Mouse (Mus musculus) testis, postnatal 14 days (tissue): ENCODE data around the gene March8.

Experiments
- DNase-seq: peaks from one replicate; pipeline ENCODE4 v3.0.0; 2021; ENCODE audit warnings: low spot score

The March8 gene

GRCm38 (mm10) chr6:116371500-116371899 is 33.7 kb downstream of the March8 start:
- no peak for DNase-seq

- no peak for DNase-seq
Measured at GRCm38 (mm10) chr6:116374136-116374535, 36.3 kb downstream of the March8 start.

GRCm38 (mm10) chr6:116374618-116375017 is 36.8 kb downstream of the March8 start:
- no peak for DNase-seq

- no peak for DNase-seq
Measured at GRCm38 (mm10) chr6:116378892-116379291, 41.1 kb downstream of the March8 start.

GRCm38 (mm10) chr6:116380157-116380556 is 42.3 kb downstream of the March8 start:
- no peak for DNase-seq

- no peak for DNase-seq
Measured at GRCm38 (mm10) chr6:116381605-116382004, 43.8 kb downstream of the March8 start.

GRCm38 (mm10) chr6:116383582-116383981 is 45.8 kb downstream of the March8 start:
- DNase-seq = no peak

GRCm38 (mm10) chr6:116385194-116386044 is 47.6 kb downstream of the March8 start:
- DNase-seq = no peak

GRCm38 (mm10) chr6:116386045-116386415 is 48.2 kb downstream of the March8 start:
- DNase-seq = no peak

- no peak for DNase-seq
Measured at GRCm38 (mm10) chr6:116386506-116386905, 48.7 kb downstream of the March8 start.

- no peak for DNase-seq
Measured at GRCm38 (mm10) chr6:116388068-116388467, 50.2 kb downstream of the March8 start.

GRCm38 (mm10) chr6:116389481-116389880 is 51.7 kb downstream of the March8 start:
- DNase-seq = no peak

GRCm38 (mm10) chr6:116394916-116395648 is 57.3 kb downstream of the March8 start:
- no peak for DNase-seq

GRCm38 (mm10) chr6:116397621-116398020 is 59.8 kb downstream of the March8 start:
- no peak for DNase-seq

- DNase-seq = no peak
Measured at GRCm38 (mm10) chr6:116398136-116398535, 60.3 kb downstream of the March8 start.

- no peak for DNase-seq
Measured at GRCm38 (mm10) chr6:116401746-116402423, 64.1 kb downstream of the March8 start.

- no peak for DNase-seq
Measured at GRCm38 (mm10) chr6:116402426-116402825, 64.6 kb downstream of the March8 start.

- no peak for DNase-seq
Measured at GRCm38 (mm10) chr6:116405243-116405642, 67.4 kb downstream of the March8 start.

GRCm38 (mm10) chr6:116405715-116406114 is 67.9 kb downstream of the March8 start:
- DNase-seq = no peak

- DNase-seq = no peak
Measured at GRCm38 (mm10) chr6:116406152-116406551, 68.3 kb downstream of the March8 start.

GRCm38 (mm10) chr6:116406680-116407079 is 68.9 kb downstream of the March8 start:
- DNase-seq = no peak

GRCm38 (mm10) chr6:116407216-116407615 is 69.4 kb downstream of the March8 start:
- no peak for DNase-seq
